Mouse (Mus musculus): ENCODE data around the gene Pten.
A peak's percentile ranks its signal among the peaks of the same experiment; 100 is the strongest.
"Not testable (repeated sequence)": the region's sequence is repeated elsewhere in the genome, so short reads cannot be mapped to it uniquely, and the experiment has no call there.

The Pten gene

GRCm38 (mm10) chr19:32755104-32755791 lies 2.0 kb upstream of the Pten start:
- DNase-seq (ENCODE audit: low spot score), result peak; percentile 32

GRCm38 (mm10) chr19:32755792-32756635 lies 1.3 kb upstream of the Pten start:
- DNase-seq (ENCODE audit: low spot score), result peak; percentile 98

GRCm38 (mm10) chr19:32756636-32756899 lies 729 bp upstream of the Pten start:
- DNase-seq (ENCODE audit: low spot score), result no peak

GRCm38 (mm10) chr19:32757831-32758792 lies 815 bp downstream of the Pten start:
- DNase-seq (ENCODE audit: low spot score), result peak; percentile 59

GRCm38 (mm10) chr19:32758793-32759161 lies 1.5 kb downstream of the Pten start:
- DNase-seq (ENCODE audit: low spot score), result peak; percentile 24

- DNase-seq (ENCODE audit: low spot score), result peak; percentile 22
Measured at GRCm38 (mm10) chr19:32759357-32760024, 2.2 kb downstream of the Pten start.

GRCm38 (mm10) chr19:32760499-32760898 lies 3.2 kb downstream of the Pten start:
- no peak for DNase-seq (ENCODE audit: low spot score)

GRCm38 (mm10) chr19:32761162-32761561 lies 3.9 kb downstream of the Pten start:
- no peak for DNase-seq (ENCODE audit: low spot score)

- no peak for DNase-seq (ENCODE audit: low spot score)
Measured at GRCm38 (mm10) chr19:32762493-32762892, 5.2 kb downstream of the Pten start.

- DNase-seq (ENCODE audit: low spot score), result no peak
Measured at GRCm38 (mm10) chr19:32778411-32778810, 21.1 kb downstream of the Pten start.

- no peak for DNase-seq (ENCODE audit: low spot score)
Measured at GRCm38 (mm10) chr19:32779131-32779530, 21.8 kb downstream of the Pten start.

- DNase-seq (ENCODE audit: low spot score), result no peak
Measured at GRCm38 (mm10) chr19:32781305-32782071, 24.2 kb downstream of the Pten start.

GRCm38 (mm10) chr19:32787388-32787787 lies 30.1 kb downstream of the Pten start:
- not testable (repeated sequence) for DNase-seq (ENCODE audit: low spot score)

GRCm38 (mm10) chr19:32788016-32788415 lies 30.7 kb downstream of the Pten start:
- DNase-seq (ENCODE audit: low spot score), result not testable (repeated sequence)

GRCm38 (mm10) chr19:32789535-32789934 lies 32.2 kb downstream of the Pten start:
- DNase-seq (ENCODE audit: low spot score), result no peak

- DNase-seq (ENCODE audit: low spot score), result no peak
Measured at GRCm38 (mm10) chr19:32792610-32793009, 35.3 kb downstream of the Pten start.

- no peak for DNase-seq (ENCODE audit: low spot score)
Measured at GRCm38 (mm10) chr19:32793901-32794300, 36.6 kb downstream of the Pten start.

GRCm38 (mm10) chr19:32800557-32800956 lies 43.3 kb downstream of the Pten start:
- no peak for DNase-seq (ENCODE audit: low spot score)

GRCm38 (mm10) chr19:32804703-32805102 lies 47.4 kb downstream of the Pten start:
- no peak for DNase-seq (ENCODE audit: low spot score)

GRCm38 (mm10) chr19:32807610-32808009 lies 50.3 kb downstream of the Pten start:
- DNase-seq (ENCODE audit: low spot score), result no peak

GRCm38 (mm10) chr19:32808690-32809089 lies 51.4 kb downstream of the Pten start:
- no peak for DNase-seq (ENCODE audit: low spot score)

Data from embryo, embryonic 10.5 days (tissue).